Mouse (Mus musculus) MEL (cell line): ENCODE results near the gene Cep85l. TPM values are rescaled to one million over a fixed set of nuclear protein-coding genes. Genes with fewer than 3 reads are reported as not detected.

Experiments
- DNase-seq: peaks from one replicate; pipeline ENCODE4 v3.0.0; 2011; ENCODE audit warnings: low read depth, low spot score
- H3K27ac ChIP-seq: 2 replicates; pipeline ENCODE4 v1.5.1; 2012; ENCODE audit warnings: low read depth, mild to moderate bottlenecking, control low read depth, low read length, moderate library complexity; ENCODE audit not compliant: control insufficient read depth
- H3K27me3 ChIP-seq, 2 experiments: fragments of 150-350 bp in 1 of 2; sonication (generic) in 1 of 2; 2 replicates each; pipeline ENCODE4 v1.6.1; 2012; ENCODE audit warnings: low read length in 2 of 2, mild to moderate bottlenecking in 2 of 2, improper control_type of control experiment in 1 of 2, moderate library complexity in 1 of 2; ENCODE audit not compliant: insufficient read depth in 2 of 2, control insufficient read depth in 1 of 2
- H3K36me3 ChIP-seq, 2 experiments: 2 replicates each; pipeline ENCODE4 v1.6.1; 2012 to 2014; ENCODE audit warnings: low read length in 2 of 2, improper control_type of control experiment in 1 of 2, inconsistent platforms in 1 of 2, mild to moderate bottlenecking in 1 of 2; ENCODE audit not compliant: insufficient read depth in 2 of 2, control insufficient read depth in 1 of 2
- H3K4me1 ChIP-seq, 2 experiments: fragments of 150-350 bp in 1 of 2; sonication (generic) in 1 of 2; 2 replicates each; pipeline ENCODE4 v1.6.1; 2012; ENCODE audit warnings: low read length in 2 of 2, improper control_type of control experiment in 1 of 2, mild to moderate bottlenecking in 1 of 2; ENCODE audit not compliant: insufficient read depth in 2 of 2, control insufficient read depth in 1 of 2
- H3K4me3 ChIP-seq, 2 experiments: fragments of 150-350 bp in 1 of 2; sonication (generic) in 1 of 2; 2 replicates each; pipeline ENCODE4 v1.5.1; 2012; ENCODE audit warnings: low read depth in 2 of 2, low read length in 2 of 2, mild to moderate bottlenecking in 2 of 2, moderate library complexity in 2 of 2, control low read depth in 1 of 2, improper control_type of control experiment in 1 of 2; ENCODE audit not compliant: control insufficient read depth in 1 of 2, insufficient read depth in 1 of 2
- H3K79me2 ChIP-seq: 2 replicates; pipeline ENCODE4 v1.6.1; 2012; ENCODE audit warnings: mild to moderate bottlenecking, low read length, moderate library complexity; ENCODE audit not compliant: control insufficient read depth, poor library complexity, insufficient read depth
- H3K9ac ChIP-seq: 2 replicates; pipeline ENCODE4 v1.6.1; 2012; ENCODE audit warnings: low read depth, mild to moderate bottlenecking, control low read depth, low read length, moderate library complexity; ENCODE audit not compliant: control insufficient read depth, poor library complexity, severe bottlenecking
- H3K9me3 ChIP-seq: fragments of 150-350 bp; sonication (generic); replicated peaks from 2 replicates; pipeline ENCODE4 v1.6.1; 2012; ENCODE audit warnings: mild to moderate bottlenecking, low read length, improper control_type of control experiment, moderate library complexity; ENCODE audit not compliant: insufficient read depth
- CHD2 ChIP-seq: IDR thresholded peaks from 2 replicates; pipeline ENCODE4 v1.6.1; 2011; ENCODE audit warnings: low read length, improper control_type of control experiment
- ELF1 ChIP-seq: IDR thresholded peaks from 2 replicates; pipeline ENCODE4 v1.6.1; 2014; ENCODE audit warnings: low read depth, mild to moderate bottlenecking, inconsistent platforms, low read length, improper control_type of control experiment, moderate library complexity
- ETS1 ChIP-seq: IDR thresholded peaks from 2 replicates; pipeline ENCODE4 v1.6.1; 2012; ENCODE audit warnings: low read depth, mild to moderate bottlenecking, inconsistent platforms, low read length, improper control_type of control experiment, moderate library complexity
- GATA1 ChIP-seq: IDR thresholded peaks from 2 replicates; pipeline ENCODE4 v1.6.1; 2011; ENCODE audit warnings: low read depth, low read length, improper control_type of control experiment
- HCFC1 ChIP-seq: IDR thresholded peaks from 2 replicates; pipeline ENCODE4 v1.6.1; 2012; ENCODE audit warnings: low read depth, mild to moderate bottlenecking, inconsistent platforms, low read length, improper control_type of control experiment, moderate library complexity
- JUND ChIP-seq: IDR thresholded peaks from 2 replicates; pipeline ENCODE4 v1.6.1; 2011; ENCODE audit warnings: low read depth, mild to moderate bottlenecking, improper control_type of control experiment, low read length
- MAFK ChIP-seq: IDR thresholded peaks from 2 replicates; pipeline ENCODE4 v1.6.1; 2011; ENCODE audit warnings: low read depth, mild to moderate bottlenecking, low read length, improper control_type of control experiment, borderline replicate concordance
- MEF2A ChIP-seq: IDR thresholded peaks from 2 replicates; pipeline ENCODE4 v1.6.1; 2014; ENCODE audit warnings: low read depth, mild to moderate bottlenecking, inconsistent platforms, low read length, improper control_type of control experiment; ENCODE audit not compliant: poor library complexity, insufficient replicate concordance, severe bottlenecking; ENCODE audit errors: extremely low read depth
- MXI1 ChIP-seq: IDR thresholded peaks from 2 replicates; pipeline ENCODE4 v1.6.1; 2011; ENCODE audit warnings: mild to moderate bottlenecking, low read depth, low read length, improper control_type of control experiment
- MYB ChIP-seq: IDR thresholded peaks from 2 replicates; pipeline ENCODE4 v1.6.1; 2011; ENCODE audit warnings: mild to moderate bottlenecking, low read depth, low read length, improper control_type of control experiment
- MYC ChIP-seq: IDR thresholded peaks from 2 replicates; pipeline ENCODE4 v1.6.1; 2011; ENCODE audit warnings: low read depth, mild to moderate bottlenecking, low read length, improper control_type of control experiment, moderate library complexity
- NELFE ChIP-seq: IDR thresholded peaks from 2 replicates; pipeline ENCODE4 v1.6.1; 2011; ENCODE audit warnings: low read depth, low read length, improper control_type of control experiment
- POLR2A ChIP-seq, 2 experiments: IDR thresholded peaks; 2 replicates each; pipeline ENCODE4 v1.6.1; 2011 to 2012; ENCODE audit warnings: low read length in 2 of 2, mild to moderate bottlenecking in 2 of 2, control low read depth in 1 of 2, improper control_type of control experiment in 1 of 2, low read depth in 1 of 2, moderate library complexity in 1 of 2; ENCODE audit not compliant: control insufficient read depth in 1 of 2, insufficient read depth in 1 of 2, poor library complexity in 1 of 2
- POLR2AphosphoS2 ChIP-seq: IDR thresholded peaks from 2 replicates; pipeline ENCODE4 v1.6.1; 2011; ENCODE audit warnings: low read length, improper control_type of control experiment
- RAD21 ChIP-seq: IDR thresholded peaks from 2 replicates; pipeline ENCODE4 v1.6.1; 2011; ENCODE audit warnings: mild to moderate bottlenecking, low read depth, low read length, improper control_type of control experiment
- RCOR1 ChIP-seq: IDR thresholded peaks from 2 replicates; pipeline ENCODE4 v1.6.1; 2012; ENCODE audit warnings: low read depth, mild to moderate bottlenecking, inconsistent platforms, low read length, improper control_type of control experiment
- SIN3A ChIP-seq: IDR thresholded peaks from 2 replicates; pipeline ENCODE4 v1.6.1; 2012; ENCODE audit warnings: low read length, improper control_type of control experiment, inconsistent platforms
- TAL1 ChIP-seq: IDR thresholded peaks from 2 replicates; pipeline ENCODE4 v1.6.1; 2012; ENCODE audit warnings: mild to moderate bottlenecking, inconsistent platforms, low read length, moderate library complexity, mixed read lengths
- TBP ChIP-seq: IDR thresholded peaks from 2 replicates; pipeline ENCODE4 v1.8.0; 2011; ENCODE audit warnings: low read depth, low read length, improper control_type of control experiment
- TCF12 ChIP-seq: IDR thresholded peaks from 2 replicates; pipeline ENCODE4 v1.6.1; 2014; ENCODE audit warnings: low read depth, mild to moderate bottlenecking, inconsistent platforms, low read length, improper control_type of control experiment, moderate library complexity
- UBTF ChIP-seq: IDR thresholded peaks from 2 replicates; pipeline ENCODE4 v1.6.1; 2012; ENCODE audit warnings: low read depth, mild to moderate bottlenecking, inconsistent platforms, low read length, improper control_type of control experiment, moderate library complexity, borderline replicate concordance; ENCODE audit not compliant: insufficient read depth
- USF1 ChIP-seq: IDR thresholded peaks from 2 replicates; pipeline ENCODE4 v1.6.1; 2014; ENCODE audit warnings: low read depth, mild to moderate bottlenecking, inconsistent platforms, low read length, improper control_type of control experiment, moderate library complexity
- ZC3H11A ChIP-seq: IDR thresholded peaks from 2 replicates; pipeline ENCODE4 v1.6.1; 2012; ENCODE audit warnings: low read depth, mild to moderate bottlenecking, inconsistent platforms, low read length, improper control_type of control experiment
- ZKSCAN1 ChIP-seq: IDR thresholded peaks from 2 replicates; pipeline ENCODE4 v1.6.1; 2012; ENCODE audit warnings: low read depth, mild to moderate bottlenecking, inconsistent platforms, low read length, improper control_type of control experiment, moderate library complexity
- polyA plus RNA-seq, 2 experiments: library from polyadenylated mRNA; stranded (reverse) in 1 of 2; unstranded in 1 of 2; fragments of >175 nt in 1 of 2; fragments of >200 nt in 1 of 2; gene quantifications; 2 replicates each; pipeline versions ENCODE4 v1.2.1 to v1.2.4; 2012; ENCODE audit warnings: low replicate concordance in 2 of 2, low read depth in 1 of 2; ENCODE audit not compliant: insufficient read length in 2 of 2, insufficient read depth in 1 of 2, missing spikeins in 1 of 2
- total RNA-seq: library from RNA; depleted of rRNA; stranded (reverse); fragments of 300-350 nt; gene quantifications from 2 replicates; pipeline ENCODE4 v1.2.3, GENCODE M21; 2012; rRNA removed

Cep85l gene
- 2.1 and 2.2 TPM in 2 replicates for total RNA-seq
- 10 to 100 TPM in 1 of 2 experiments, 1 to 10 TPM in 1; 3.0 to 43.1 TPM for polyA plus RNA-seq

- Histone ChIP-seq H3K4me1 (peaks cover 0 to 7% of the 10 kb centered on the region in 2 experiments; a peak in 2 of 4 replicates), H3K9me3 (no peaks in the 10 kb centered on the region), H3K27me3 (no peaks in the 10 kb centered on the region), H3K9ac (peak within 1 kb of the TSS; percentile 85), H3K4me3 (peak within 1 kb of the TSS; percentile 65 to 80), H3K36me3 (peaks cover 0 to 13% of the 10 kb centered on the region in 2 experiments; a peak in 2 of 4 replicates), H3K27ac (peak within 1 kb of the TSS; percentile 14; the same call in 1 of the 2 replicates), H3K79me2 (peaks cover 6% of the 10 kb centered on the region)
- 0 out of 2 replicates have a peak, but pooled peaks have one; percentile 18 for TF ChIP-seq HCFC1
- peak; percentile 11; the same call in 1 of the 2 replicates for TF ChIP-seq UBTF
- no peak for TF ChIP-seq RAD21
- TF ChIP-seq MEF2A: no peak
- peak; percentile 51; a peak in 2 of 4 replicates for TF ChIP-seq POLR2A (IDR thresholded peaks at IDR 0.05; ENCODE audit: control insufficient read depth in 1 of 2, insufficient read depth in 1 of 2, low read depth in 1 of 2, low read length in 2 of 2, poor library complexity in 1 of 2)
- no peak for TF ChIP-seq ZKSCAN1
- TF ChIP-seq MAFK: no peak
- TF ChIP-seq MYC: no peak
- no peak for TF ChIP-seq ZC3H11A
- peak; percentile 59 for TF ChIP-seq NELFE
- DNase-seq: peak; percentile 91
Observed at GRCm38 (mm10) chr10:53379709-53380106, at the start of gene Cep85l. Gene Cep85l, minus strand, starts transcription at chr10:53379947.

- Histone ChIP-seq H3K9ac (no peak overlapping the region), H3K9me3 (no peaks in the 10 kb centered on the region), H3K4me1 (peaks cover 23 to 46% of the 10 kb centered on the region in 2 experiments), H3K27me3 (no peaks in the 10 kb centered on the region), H3K79me2 (no peaks in the 10 kb centered on the region), H3K4me3 (no peak overlapping the region), H3K27ac (no peak overlapping the region), H3K36me3 (peaks cover 0 to 47% of the 10 kb centered on the region in 2 experiments; a peak in 2 of 4 replicates)
- TF ChIP-seq ELF1 (no peak), GATA1 (no peak)
- no peak for DNase-seq
Observed at GRCm38 (mm10) chr10:53428695-53429447, 49.1 kb upstream of the Cep85l start.

GRCm38 (mm10) chr10:53426524-53426923 lies 46.8 kb upstream of the Cep85l start:
- H3K9ac ChIP-seq: peak overlapping the region; percentile 52
- H3K4me1 ChIP-seq: peaks cover 39 to 53% of the 10 kb centered on the region in 2 experiments
- H3K27me3 ChIP-seq: no peaks in the 10 kb centered on the region
- no peaks in the 10 kb centered on the region for H3K79me2 ChIP-seq
- H3K9me3 ChIP-seq: no peaks in the 10 kb centered on the region
- DNase-seq: peak; percentile 79
- peak overlapping the region; percentile 98 for H3K27ac ChIP-seq
- H3K36me3 ChIP-seq: peaks cover 0 to 56% of the 10 kb centered on the region in 2 experiments; a peak in 2 of 4 replicates
- peak overlapping the region in 1 of 2 experiments; percentile 26; a peak in 2 of 4 replicates for H3K4me3 ChIP-seq
- TF ChIP-seq MAFK (peak; percentile 64; the same call in 1 of the 2 replicates), TBP (no peak), JUND (no peak), POLR2AphosphoS2 (no peak), TCF12 (peak; percentile 97), HCFC1 (0 out of 2 replicates have a peak, but pooled peaks have one; percentile 12), MYB (peak; percentile 86), GATA1 (peak; percentile 95), USF1 (no peak), MXI1 (no peak; the same call in 1 of the 2 replicates), ETS1 (peak; percentile 91), ZKSCAN1 (no peak), RCOR1 (peak; percentile 80), SIN3A (peak; percentile 89), CHD2 (no peak), TAL1 (peak; percentile 77)
